Mouse (Mus musculus) left cerebral cortex, postnatal 10 days (tissue): ENCODE results near the gene Psmb8. TPM values are rescaled to one million over a fixed set of nuclear protein-coding genes. Genes with fewer than 3 reads are reported as not detected.

Source experiments
- DNase-seq, 2 experiments: peaks; one replicate each; pipeline ENCODE4 v3.0.0; 2021 to 2022; ENCODE audit warnings: low spot score in 2 of 2, mixed read lengths in 1 of 2; ENCODE audit errors: extremely low spot score in 1 of 2
- intact Hi-C: fragments of 180-260 bp; cut with DNase I; formaldehyde crosslinking; loops from one replicate; pipeline ENCODE4 v1.15.1; 2025
- total RNA-seq, 2 experiments: library from RNA; stranded (reverse); gene quantifications; 2 replicates each; pipeline ENCODE4 v1.2.3; 2021

The Psmb8 gene
- total RNA-seq = 1 to 10 TPM; 1.7 TPM

- intact Hi-C loops = no loop called here
- peak; percentile 81 to 93 for DNase-seq
Measured at GRCm38 (mm10) chr17:34196941-34197894, at the start of gene Psmb8. Gene Psmb8 (plus strand): TSS chr17:34197721.

DNA sequence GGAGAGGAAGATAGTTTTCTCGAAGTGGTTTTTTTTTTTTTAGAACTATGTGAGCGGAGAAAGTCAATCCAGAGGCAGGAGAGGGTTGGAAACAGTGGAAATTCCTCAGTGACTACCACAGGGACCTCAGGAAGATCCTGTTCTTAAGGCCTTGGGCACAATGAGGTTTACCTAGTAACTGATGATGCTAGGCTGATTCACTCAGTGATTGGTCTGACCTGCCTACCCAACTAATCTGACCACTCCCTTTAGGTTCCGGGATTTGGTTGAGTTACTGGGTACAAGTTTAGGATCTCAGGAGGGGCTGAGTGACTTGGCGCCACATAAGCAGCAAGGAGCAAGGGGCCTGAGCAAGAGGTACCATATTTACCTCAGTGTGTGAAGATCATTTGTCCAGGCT, 44.6 kb upstream of the Psmb8 start, which contains the start of gene H2-DMb1:
TSS of gene H2-DMb1 (plus strand) at position 150 of the 400 bp plus-strand sequence.
- intact Hi-C loops = no loop called here
- no peak for DNase-seq

DNA sequence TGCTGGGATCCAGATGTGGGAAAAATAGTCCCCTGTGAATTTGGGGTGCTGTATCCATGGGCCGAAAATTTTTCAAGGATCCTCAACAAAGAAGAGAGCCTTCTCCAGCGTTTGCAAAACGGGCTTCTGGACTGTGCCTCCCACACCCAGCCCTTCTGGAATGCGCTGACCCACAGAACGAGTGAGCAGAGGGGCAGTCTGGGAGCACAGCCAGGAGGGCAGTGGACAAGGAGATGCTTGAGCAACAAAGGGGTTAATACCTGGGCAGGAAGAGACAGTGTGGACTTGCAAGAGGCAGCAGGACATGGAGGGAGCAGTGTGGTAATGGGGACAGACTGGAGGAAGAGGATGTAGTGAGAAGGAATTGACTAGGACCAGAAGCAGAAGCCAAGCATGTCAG, 42.0 kb upstream of the Psmb8 start:
- intact Hi-C loops = no loop called here
- DNase-seq = no peak

GRCm38 (mm10) chr17:34164202-34164895, 33.2 kb upstream of the Psmb8 start:
- peak in 1 of 2 experiments; percentile 41 for DNase-seq
- intact Hi-C loops = loop anchor here (2.0 kb wide), 1 partner anchor 88 kb away; no protein-coding TSS in a partner anchor

- no peak for DNase-seq
- intact Hi-C loops = loop anchor here (2.0 to 5.0 kb wide), 2 partner anchors 63 to 88 kb away; no protein-coding TSS in a partner anchor
Measured at GRCm38 (mm10) chr17:34165033-34165730, 32.3 kb upstream of the Psmb8 start.

- intact Hi-C loops = loop anchor here (5.0 kb wide), 1 partner anchor 67 kb away; no protein-coding TSS in a partner anchor
- peak; percentile 38 to 52 for DNase-seq
Measured at GRCm38 (mm10) chr17:34169279-34169678, 28.2 kb upstream of the Psmb8 start.

DNA sequence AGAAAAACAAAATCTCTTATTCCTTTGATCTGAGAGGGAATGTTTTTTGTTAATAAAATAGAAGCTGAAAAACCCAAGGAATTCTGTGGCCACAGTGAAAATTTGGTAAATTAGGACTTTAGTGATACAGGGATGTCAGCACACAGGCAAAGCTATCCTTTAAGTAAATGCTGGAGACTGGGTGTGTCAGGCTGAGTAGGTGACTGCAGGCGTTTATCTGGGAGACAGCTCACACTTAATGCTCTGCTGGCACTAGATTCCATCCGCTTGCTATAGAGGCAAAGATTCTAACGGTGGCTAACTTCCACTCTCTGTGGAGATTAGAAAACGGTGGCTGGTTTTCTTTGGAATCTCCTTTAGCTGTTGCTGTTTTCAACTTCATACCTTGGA, 27.0 kb upstream of the Psmb8 start:
- no peak for DNase-seq
- intact Hi-C loops = loop anchor here (5.0 kb wide), 1 partner anchor 67 kb away; the partner anchor contains the start of gene H2-Ob

- intact Hi-C loops = loop anchor here (5.0 kb wide), 1 partner anchor 66 kb away; the partner anchor contains the start of gene H2-Ob
- DNase-seq = peak; percentile 68 to 71
Measured at GRCm38 (mm10) chr17:34170877-34171498, 26.5 kb upstream of the Psmb8 start.

- DNase-seq = no peak
- intact Hi-C loops = loop anchor here (5.0 kb wide), 1 partner anchor 65 kb away; the partner anchor contains the start of gene H2-Ob
Measured at GRCm38 (mm10) chr17:34172528-34172927, 25.0 kb upstream of the Psmb8 start.

DNA sequence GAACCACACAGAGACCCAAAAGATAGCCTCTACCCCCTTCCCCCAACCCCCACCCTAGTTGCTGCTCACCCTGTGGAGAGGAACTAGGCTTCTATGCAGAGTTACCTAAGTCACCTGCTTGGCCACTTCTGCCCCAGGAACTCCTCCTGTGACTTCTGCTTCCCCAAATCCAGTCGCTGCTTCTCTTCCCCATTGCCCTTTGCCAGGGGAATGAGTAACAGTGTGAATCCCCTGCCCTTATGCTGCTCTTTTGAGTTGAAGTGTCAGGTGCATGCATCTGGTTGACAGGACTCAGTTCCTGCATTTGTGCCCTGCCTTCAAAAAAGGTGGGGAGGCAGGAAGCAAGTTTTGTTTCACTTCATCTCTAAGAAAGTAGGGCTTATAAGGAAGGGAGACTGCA, 23.4 kb upstream of the Psmb8 start:
- DNase-seq = no peak
- intact Hi-C loops = loop anchor here (5.0 kb wide), 1 partner anchor 63 kb away; the partner anchor contains the start of gene H2-Ob

- no peak for DNase-seq
- intact Hi-C loops = loop anchor here (5.0 kb wide), 1 partner anchor 175 kb away; the partner anchor contains the start of gene Btnl2
Measured at GRCm38 (mm10) chr17:34177179-34177578, 20.3 kb upstream of the Psmb8 start.

GRCm38 (mm10) chr17:34179019-34179418, 18.5 kb upstream of the Psmb8 start:
- intact Hi-C loops = loop anchor here (5.0 kb wide), 1 partner anchor 173 kb away; the partner anchor contains the start of gene Btnl2
- no peak for DNase-seq

- no peak for DNase-seq
- intact Hi-C loops = loop anchor here (5.0 kb wide), 1 partner anchor 172 kb away; the partner anchor contains the start of gene Btnl2
Measured at GRCm38 (mm10) chr17:34179913-34180859, 17.3 kb upstream of the Psmb8 start.

DNA sequence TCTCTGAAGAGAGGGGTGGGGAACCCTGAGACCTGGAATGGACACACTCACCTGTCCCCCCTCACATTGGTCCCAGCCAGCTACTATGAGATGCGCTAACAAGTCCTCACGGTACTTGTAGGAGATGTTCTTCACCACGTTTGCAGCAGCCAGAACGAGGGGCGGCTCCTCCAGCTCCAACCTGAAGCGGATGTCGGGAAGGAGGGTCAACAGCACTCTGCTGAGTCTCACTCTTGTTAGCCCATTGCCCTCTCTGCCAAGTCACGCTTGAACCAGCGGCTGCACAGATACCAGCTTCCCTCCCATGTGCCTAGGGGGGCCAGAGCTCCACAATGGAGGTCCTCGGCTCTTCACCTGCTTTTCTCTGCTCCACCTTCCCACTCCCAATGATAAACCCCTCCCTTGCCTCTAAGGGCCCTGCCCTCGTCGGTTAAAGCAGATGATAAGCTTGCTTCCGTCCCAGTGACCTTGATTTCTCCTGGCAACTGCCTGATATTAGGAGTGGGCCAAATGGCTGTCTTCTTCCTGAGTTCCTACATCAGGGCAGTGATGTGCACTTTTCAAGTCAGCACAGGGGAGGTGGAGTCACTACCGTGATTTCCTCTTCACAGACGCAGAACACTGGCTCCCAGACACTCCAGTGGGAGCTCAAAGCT, 13.8 kb upstream of the Psmb8 start:
- DNase-seq = no peak
- intact Hi-C loops = no loop called here

- intact Hi-C loops = no loop called here
- no peak for DNase-seq
Measured at GRCm38 (mm10) chr17:34185526-34185925, 12.0 kb upstream of the Psmb8 start.

DNA sequence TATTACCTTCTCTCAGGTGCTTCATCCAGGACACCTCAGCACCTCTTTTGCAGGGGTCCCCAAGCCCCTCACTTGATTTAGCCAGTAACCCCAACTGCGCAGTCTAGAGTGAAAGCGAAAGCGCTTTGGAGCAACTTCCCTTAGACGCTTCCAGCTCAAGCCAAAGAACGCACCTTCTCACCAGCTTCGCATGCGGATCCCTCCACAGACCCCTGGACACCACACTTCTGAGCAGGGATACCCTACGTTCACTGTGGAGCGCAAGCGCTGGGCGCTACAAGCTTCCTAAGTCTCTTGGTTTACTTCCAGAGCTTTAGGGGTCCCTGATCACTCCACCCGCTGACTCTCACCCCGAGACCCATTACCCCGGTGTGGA, 10.6 kb upstream of the Psmb8 start:
- no peak for DNase-seq
- intact Hi-C loops = no loop called here
